Mouse (Mus musculus) MEL (cell line): Measurements from ENCODE around the gene Heatr5a. TPM values are rescaled to one million over a fixed set of nuclear protein-coding genes. Genes with fewer than 3 reads are reported as not detected.

Experiments used
- DNase-seq: peaks from one replicate; pipeline ENCODE4 v3.0.0; 2011; ENCODE audit warnings: low read depth, low spot score
- H3K27ac ChIP-seq: 2 replicates; pipeline ENCODE4 v1.5.1; 2012; ENCODE audit warnings: low read depth, mild to moderate bottlenecking, control low read depth, low read length, moderate library complexity; ENCODE audit not compliant: control insufficient read depth
- H3K27me3 ChIP-seq, 2 experiments: fragments of 150-350 bp in 1 of 2; sonication (generic) in 1 of 2; 2 replicates each; pipeline ENCODE4 v1.6.1; 2012; ENCODE audit warnings: low read length in 2 of 2, mild to moderate bottlenecking in 2 of 2, improper control_type of control experiment in 1 of 2, moderate library complexity in 1 of 2; ENCODE audit not compliant: insufficient read depth in 2 of 2, control insufficient read depth in 1 of 2
- H3K36me3 ChIP-seq, 2 experiments: 2 replicates each; pipeline ENCODE4 v1.6.1; 2012 to 2014; ENCODE audit warnings: low read length in 2 of 2, improper control_type of control experiment in 1 of 2, inconsistent platforms in 1 of 2, mild to moderate bottlenecking in 1 of 2; ENCODE audit not compliant: insufficient read depth in 2 of 2, control insufficient read depth in 1 of 2
- H3K4me1 ChIP-seq, 2 experiments: fragments of 150-350 bp in 1 of 2; sonication (generic) in 1 of 2; 2 replicates each; pipeline ENCODE4 v1.6.1; 2012; ENCODE audit warnings: low read length in 2 of 2, improper control_type of control experiment in 1 of 2, mild to moderate bottlenecking in 1 of 2; ENCODE audit not compliant: insufficient read depth in 2 of 2, control insufficient read depth in 1 of 2
- H3K4me3 ChIP-seq, 2 experiments: fragments of 150-350 bp in 1 of 2; sonication (generic) in 1 of 2; 2 replicates each; pipeline ENCODE4 v1.5.1; 2012; ENCODE audit warnings: low read depth in 2 of 2, low read length in 2 of 2, mild to moderate bottlenecking in 2 of 2, moderate library complexity in 2 of 2, control low read depth in 1 of 2, improper control_type of control experiment in 1 of 2; ENCODE audit not compliant: control insufficient read depth in 1 of 2, insufficient read depth in 1 of 2
- H3K79me2 ChIP-seq: 2 replicates; pipeline ENCODE4 v1.6.1; 2012; ENCODE audit warnings: mild to moderate bottlenecking, low read length, moderate library complexity; ENCODE audit not compliant: control insufficient read depth, poor library complexity, insufficient read depth
- H3K9ac ChIP-seq: 2 replicates; pipeline ENCODE4 v1.6.1; 2012; ENCODE audit warnings: low read depth, mild to moderate bottlenecking, control low read depth, low read length, moderate library complexity; ENCODE audit not compliant: control insufficient read depth, poor library complexity, severe bottlenecking
- H3K9me3 ChIP-seq: fragments of 150-350 bp; sonication (generic); replicated peaks from 2 replicates; pipeline ENCODE4 v1.6.1; 2012; ENCODE audit warnings: mild to moderate bottlenecking, low read length, improper control_type of control experiment, moderate library complexity; ENCODE audit not compliant: insufficient read depth
- CTCF ChIP-seq, 3 experiments: IDR thresholded peaks in 2 of 3; conservative IDR thresholded peaks in 1 of 3; 2 replicates each; pipeline ENCODE4 v1.5.1; 2011 to 2012; ENCODE audit warnings: low read length in 3 of 3, low read depth in 2 of 3, mild to moderate bottlenecking in 2 of 3, improper control_type of control experiment in 1 of 3, inconsistent platforms in 1 of 3, mixed read lengths in 1 of 3, moderate library complexity in 1 of 3; ENCODE audit not compliant: control insufficient read depth in 1 of 3, insufficient read depth in 1 of 3, poor library complexity in 1 of 3, severe bottlenecking in 1 of 3
- JUND ChIP-seq: IDR thresholded peaks from 2 replicates; pipeline ENCODE4 v1.6.1; 2011; ENCODE audit warnings: low read depth, mild to moderate bottlenecking, improper control_type of control experiment, low read length
- MAFK ChIP-seq: IDR thresholded peaks from 2 replicates; pipeline ENCODE4 v1.6.1; 2011; ENCODE audit warnings: low read depth, mild to moderate bottlenecking, low read length, improper control_type of control experiment, borderline replicate concordance
- MAX ChIP-seq: IDR thresholded peaks from 2 replicates; pipeline ENCODE4 v1.6.1; 2011; ENCODE audit warnings: low read length, improper control_type of control experiment
- MEF2A ChIP-seq: IDR thresholded peaks from 2 replicates; pipeline ENCODE4 v1.6.1; 2014; ENCODE audit warnings: low read depth, mild to moderate bottlenecking, inconsistent platforms, low read length, improper control_type of control experiment; ENCODE audit not compliant: poor library complexity, insufficient replicate concordance, severe bottlenecking; ENCODE audit errors: extremely low read depth
- MXI1 ChIP-seq: IDR thresholded peaks from 2 replicates; pipeline ENCODE4 v1.6.1; 2011; ENCODE audit warnings: mild to moderate bottlenecking, low read depth, low read length, improper control_type of control experiment
- MYB ChIP-seq: IDR thresholded peaks from 2 replicates; pipeline ENCODE4 v1.6.1; 2011; ENCODE audit warnings: mild to moderate bottlenecking, low read depth, low read length, improper control_type of control experiment
- NELFE ChIP-seq: IDR thresholded peaks from 2 replicates; pipeline ENCODE4 v1.6.1; 2011; ENCODE audit warnings: low read depth, low read length, improper control_type of control experiment
- NRF1 ChIP-seq: IDR thresholded peaks from 2 replicates; pipeline ENCODE4 v1.6.1; 2014; ENCODE audit warnings: low read depth, mild to moderate bottlenecking, inconsistent platforms, low read length, improper control_type of control experiment, moderate library complexity; ENCODE audit not compliant: poor library complexity, insufficient read depth, severe bottlenecking
- POLR2AphosphoS2 ChIP-seq: IDR thresholded peaks from 2 replicates; pipeline ENCODE4 v1.6.1; 2011; ENCODE audit warnings: low read length, improper control_type of control experiment
- POLR2AphosphoS5 ChIP-seq: IDR thresholded peaks from 2 replicates; pipeline ENCODE4 v1.6.1; 2012; ENCODE audit warnings: low read depth, borderline replicate concordance, mild to moderate bottlenecking, inconsistent platforms, low read length, moderate library complexity, mixed read lengths
- RAD21 ChIP-seq: IDR thresholded peaks from 2 replicates; pipeline ENCODE4 v1.6.1; 2011; ENCODE audit warnings: mild to moderate bottlenecking, low read depth, low read length, improper control_type of control experiment
- RCOR1 ChIP-seq: IDR thresholded peaks from 2 replicates; pipeline ENCODE4 v1.6.1; 2012; ENCODE audit warnings: low read depth, mild to moderate bottlenecking, inconsistent platforms, low read length, improper control_type of control experiment
- SMC3 ChIP-seq: IDR thresholded peaks from 2 replicates; pipeline ENCODE4 v1.6.1; 2011; ENCODE audit warnings: low read depth, low read length, improper control_type of control experiment
- TAL1 ChIP-seq: IDR thresholded peaks from 2 replicates; pipeline ENCODE4 v1.6.1; 2012; ENCODE audit warnings: mild to moderate bottlenecking, inconsistent platforms, low read length, moderate library complexity, mixed read lengths
- TBP ChIP-seq: IDR thresholded peaks from 2 replicates; pipeline ENCODE4 v1.8.0; 2011; ENCODE audit warnings: low read depth, low read length, improper control_type of control experiment
- USF1 ChIP-seq: IDR thresholded peaks from 2 replicates; pipeline ENCODE4 v1.6.1; 2014; ENCODE audit warnings: low read depth, mild to moderate bottlenecking, inconsistent platforms, low read length, improper control_type of control experiment, moderate library complexity
- ZKSCAN1 ChIP-seq: IDR thresholded peaks from 2 replicates; pipeline ENCODE4 v1.6.1; 2012; ENCODE audit warnings: low read depth, mild to moderate bottlenecking, inconsistent platforms, low read length, improper control_type of control experiment, moderate library complexity
- ZNF384 ChIP-seq: IDR thresholded peaks from 2 replicates; pipeline ENCODE4 v1.6.1; 2012; ENCODE audit warnings: low read depth, mild to moderate bottlenecking, inconsistent platforms, low read length, improper control_type of control experiment
- polyA plus RNA-seq, 2 experiments: library from polyadenylated mRNA; stranded (reverse) in 1 of 2; unstranded in 1 of 2; fragments of >175 nt in 1 of 2; fragments of >200 nt in 1 of 2; gene quantifications; 2 replicates each; pipeline versions ENCODE4 v1.2.1 to v1.2.4; 2012; ENCODE audit warnings: low replicate concordance in 2 of 2, low read depth in 1 of 2; ENCODE audit not compliant: insufficient read length in 2 of 2, insufficient read depth in 1 of 2, missing spikeins in 1 of 2
- total RNA-seq: library from RNA; depleted of rRNA; stranded (reverse); fragments of 300-350 nt; gene quantifications from 2 replicates; pipeline ENCODE4 v1.2.3, GENCODE M21; 2012

Heatr5a gene
- total and polyA plus RNA-seq, 3 experiments = 41.2 to 70.5 (median 70.4) TPM

DNA sequence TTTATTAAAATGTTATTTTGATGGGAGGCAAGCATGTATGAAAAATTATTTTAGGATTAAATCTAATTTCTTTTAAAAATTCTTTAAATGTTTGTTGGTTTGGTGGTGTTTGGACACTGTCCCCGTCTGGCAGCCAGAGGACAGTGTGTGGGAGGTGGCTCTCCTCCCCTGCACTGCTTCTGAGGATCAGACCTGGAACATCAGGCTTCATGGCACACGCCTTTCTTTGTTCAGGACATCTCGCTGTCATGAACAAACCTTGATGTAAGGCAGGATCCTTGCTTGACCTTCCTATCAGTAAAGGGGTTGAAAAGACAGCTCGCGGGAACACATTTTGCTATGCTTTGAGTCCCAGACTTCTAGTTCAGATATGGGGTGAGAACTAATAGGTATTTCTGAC, 61.9 kb downstream of the Heatr5a start:
- no peak overlapping the region for H3K4me3 ChIP-seq
- no peaks in the 10 kb centered on the region for H3K27me3 ChIP-seq
- H3K36me3 ChIP-seq = peaks cover 0 to 28% of the 10 kb centered on the region in 2 experiments; a peak in 2 of 4 replicates
- H3K9ac ChIP-seq = no peak overlapping the region
- no peak for DNase-seq
- TF ChIP-seq NELFE = no peak
- TF ChIP-seq ZNF384 = no peak
- no peak for TF ChIP-seq USF1
- TF ChIP-seq SMC3 = no peak
- TF ChIP-seq TAL1 = no peak
- TF ChIP-seq ZKSCAN1 = no peak
- TF ChIP-seq POLR2AphosphoS5 = no peak
- no peak for TF ChIP-seq CTCF (IDR thresholded peaks at IDR 0.05 in 2 of 3, conservative IDR thresholded peaks at IDR 0.05 in 1 of 3; ENCODE audit: control insufficient read depth in 1 of 3, insufficient read depth in 1 of 3, low read depth in 2 of 3, low read length in 3 of 3, poor library complexity in 1 of 3, severe bottlenecking in 1 of 3)
- TF ChIP-seq RAD21 = no peak
- no peak for TF ChIP-seq RCOR1
- TF ChIP-seq MAFK = no peak
- no peak for TF ChIP-seq MAX
- TF ChIP-seq MXI1 = no peak
- TF ChIP-seq MEF2A = no peak
- TF ChIP-seq TBP = no peak
- no peak for TF ChIP-seq JUND
- TF ChIP-seq MYB = no peak
- TF ChIP-seq POLR2AphosphoS2 = no peak
- no peak for TF ChIP-seq NRF1
- no peaks in the 10 kb centered on the region for H3K4me1 ChIP-seq
- H3K9me3 ChIP-seq = no peaks in the 10 kb centered on the region
- H3K27ac ChIP-seq = no peak overlapping the region
- H3K79me2 ChIP-seq = no peaks in the 10 kb centered on the region

- DNase-seq = no peak
- Histone ChIP-seq H3K79me2 (no peaks in the 10 kb centered on the region), H3K27ac (no peak overlapping the region), H3K9ac (no peak overlapping the region), H3K27me3 (no peaks in the 10 kb centered on the region), H3K9me3 (no peaks in the 10 kb centered on the region), H3K4me3 (no peak overlapping the region), H3K4me1 (no peaks in the 10 kb centered on the region), H3K36me3 (peaks cover 0 to 21% of the 10 kb centered on the region in 2 experiments; a peak in 2 of 4 replicates)
- TF ChIP-seq CTCF (IDR thresholded peaks at IDR 0.05 in 2 of 3, conservative IDR thresholded peaks at IDR 0.05 in 1 of 3; ENCODE audit: control insufficient read depth in 1 of 3, insufficient read depth in 1 of 3, low read depth in 2 of 3, low read length in 3 of 3, poor library complexity in 1 of 3, severe bottlenecking in 1 of 3) = no peak
- no peak for TF ChIP-seq USF1
Measured at GRCm38 (mm10) chr12:51907543-51907942, 63.6 kb downstream of the Heatr5a start.
